Mouse (Mus musculus): ENCODE data around the gene Mpz. TPM values are rescaled to one million over a fixed set of nuclear protein-coding genes. Genes with fewer than 3 reads are reported as not detected.

The Mpz gene
- polyA plus RNA-seq, 1 experiment from 2014 or later, result 1.5 TPM

- no peaks in the 10 kb centered on the region for H3K4me1 ChIP-seq (replicated peaks)
- no peaks in the 10 kb centered on the region for H3K36me3 ChIP-seq
- H3K27me3 ChIP-seq, result peaks cover 7% of the 10 kb centered on the region
- 64% methylated on average over 5 of the region's 5 CpGs for WGBS
- H3K4me2 ChIP-seq, result no peak overlapping the region
- no peaks in the 10 kb centered on the region for H3K9me3 ChIP-seq
- no peak overlapping the region for H3K9ac ChIP-seq (replicated peaks)
- H3K27ac ChIP-seq, result no peak overlapping the region
- ATAC-seq (ENCODE audit: insufficient number of reproducible peaks, insufficient read depth, low FRiP score, low TSS enrichment, low read depth), result no peak
- no peak overlapping the region for H3K4me3 ChIP-seq (replicated peaks)
These were observed 15.3 kb downstream of the Mpz start for GRCm38 (mm10) chr1:171165629-171166345.

DNA sequence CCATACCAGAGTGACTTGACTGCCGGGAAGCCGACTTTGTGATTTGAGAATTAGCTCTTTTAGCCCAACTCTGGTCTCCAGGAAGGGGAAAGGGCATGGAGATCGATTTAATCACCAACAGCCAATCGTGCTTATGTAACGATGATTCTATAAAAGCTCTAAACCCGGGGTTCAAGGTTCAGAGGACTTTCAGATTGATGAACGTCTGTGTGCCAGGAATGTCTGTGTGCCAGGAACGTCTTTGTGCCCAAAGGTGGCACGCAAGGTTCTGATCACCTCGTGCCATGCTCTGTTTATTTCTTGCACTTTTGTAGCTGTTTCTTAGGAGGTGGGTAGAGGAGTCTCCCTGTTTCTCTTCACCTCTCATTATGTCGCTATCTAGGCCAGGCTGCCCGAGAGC is 18.4 kb downstream of the Mpz start:
- H3K4me1 ChIP-seq (replicated peaks), result no peaks in the 10 kb centered on the region
- 85% methylated on average over 12 of the region's 12 CpGs for WGBS
- H3K9ac ChIP-seq (replicated peaks), result no peak overlapping the region
- H3K4me2 ChIP-seq, result no peak overlapping the region
- no peak for ATAC-seq (ENCODE audit: insufficient number of reproducible peaks, insufficient read depth, low FRiP score, low TSS enrichment, low read depth)
- H3K27me3 ChIP-seq, result peaks cover 4% of the 10 kb centered on the region
- no peak overlapping the region for H3K27ac ChIP-seq
- no peak overlapping the region for H3K4me3 ChIP-seq (replicated peaks)
- no peaks in the 10 kb centered on the region for H3K36me3 ChIP-seq
- H3K9me3 ChIP-seq, result no peaks in the 10 kb centered on the region

DNA sequence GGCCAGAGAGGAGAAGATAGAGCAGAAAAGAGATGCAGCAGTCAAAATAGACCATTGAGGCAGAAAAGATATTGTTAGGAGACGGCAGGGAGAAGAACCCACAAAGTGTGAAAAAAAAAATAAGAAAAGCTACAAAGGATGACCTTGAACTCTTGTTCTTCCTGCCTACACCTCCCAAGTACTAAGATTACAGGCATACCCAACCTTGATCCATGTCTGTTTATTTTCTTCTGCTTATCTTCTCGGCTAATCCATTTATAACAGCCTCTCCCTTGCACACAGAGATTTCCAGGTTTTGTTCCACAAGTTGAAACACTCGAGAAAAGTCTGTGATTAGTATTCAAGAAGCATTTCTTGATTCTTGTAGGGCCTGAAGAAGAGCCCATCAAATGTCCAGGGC is 19.4 kb downstream of the Mpz start:
- Histone ChIP-seq H3K4me2 (no peak overlapping the region), H3K4me1 (replicated peaks) (no peaks in the 10 kb centered on the region), H3K9ac (replicated peaks) (no peak overlapping the region), H3K27me3 (peaks cover 4% of the 10 kb centered on the region), H3K9me3 (no peaks in the 10 kb centered on the region), H3K27ac (no peak overlapping the region), H3K36me3 (no peaks in the 10 kb centered on the region), H3K4me3 (replicated peaks) (no peak overlapping the region)
- no peak for ATAC-seq (ENCODE audit: insufficient number of reproducible peaks, insufficient read depth, low FRiP score, low TSS enrichment, low read depth)
- WGBS, result 65% methylated on average over 3 of the region's 3 CpGs

DNA sequence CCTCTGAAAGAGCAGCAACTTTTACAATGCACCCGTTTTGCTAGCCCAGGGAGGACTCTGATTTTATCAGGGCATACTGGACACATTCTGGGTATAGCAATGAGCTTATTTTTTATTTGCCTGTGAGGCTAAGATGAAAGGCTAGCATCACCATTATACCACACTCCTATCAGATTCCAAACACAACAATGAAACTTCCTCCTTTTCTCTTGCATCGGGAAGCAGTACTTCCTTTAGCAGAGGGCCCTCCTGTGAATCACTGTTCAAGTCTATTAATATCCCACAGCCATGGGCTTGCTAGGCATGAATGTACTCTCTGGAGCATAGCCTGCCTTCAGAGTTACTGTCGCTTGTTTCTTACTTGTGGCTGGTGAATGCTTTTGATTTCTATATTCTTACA is 20.6 kb downstream of the Mpz start:
- Histone ChIP-seq H3K4me1 (replicated peaks) (no peaks in the 10 kb centered on the region), H3K4me3 (replicated peaks) (no peak overlapping the region), H3K27me3 (peaks cover 4% of the 10 kb centered on the region), H3K4me2 (no peak overlapping the region), H3K9me3 (no peaks in the 10 kb centered on the region), H3K36me3 (no peaks in the 10 kb centered on the region), H3K9ac (replicated peaks) (no peak overlapping the region), H3K27ac (no peak overlapping the region)
- 64% methylated on average over 3 of the region's 3 CpGs for WGBS
- ATAC-seq (ENCODE audit: insufficient number of reproducible peaks, insufficient read depth, low FRiP score, low TSS enrichment, low read depth), result no peak

DNA sequence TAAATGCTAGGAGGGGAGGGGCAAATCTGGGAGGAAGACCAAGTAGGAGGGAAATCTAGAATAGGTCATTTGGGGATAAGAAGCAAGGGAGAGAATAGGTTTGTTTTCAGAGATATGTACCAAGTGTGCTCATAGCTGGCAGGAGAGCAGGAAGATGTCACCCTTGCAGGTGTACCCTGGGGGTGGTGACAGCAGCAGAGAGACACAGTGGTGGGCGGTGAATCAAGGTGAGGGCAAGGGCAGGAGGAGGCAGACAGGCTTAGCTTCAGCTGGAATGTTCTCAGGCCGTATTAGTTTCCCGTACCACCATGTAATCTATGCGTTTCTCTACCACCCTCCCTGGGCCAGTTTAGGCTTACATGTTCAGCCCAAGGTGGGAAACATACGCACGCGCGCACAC is 22.3 kb downstream of the Mpz start:
- H3K9me3 ChIP-seq, result no peaks in the 10 kb centered on the region
- no peaks in the 10 kb centered on the region for H3K4me1 ChIP-seq (replicated peaks)
- WGBS, result 95% methylated on average over 8 of the region's 8 CpGs
- H3K4me2 ChIP-seq, result no peak overlapping the region
- no peak for ATAC-seq (ENCODE audit: insufficient number of reproducible peaks, insufficient read depth, low FRiP score, low TSS enrichment, low read depth)
- H3K27ac ChIP-seq, result no peak overlapping the region
- no peak overlapping the region for H3K9ac ChIP-seq (replicated peaks)
- no peaks in the 10 kb centered on the region for H3K36me3 ChIP-seq
- no peak overlapping the region for H3K4me3 ChIP-seq (replicated peaks)
- H3K27me3 ChIP-seq, result peaks cover 4% of the 10 kb centered on the region

DNA sequence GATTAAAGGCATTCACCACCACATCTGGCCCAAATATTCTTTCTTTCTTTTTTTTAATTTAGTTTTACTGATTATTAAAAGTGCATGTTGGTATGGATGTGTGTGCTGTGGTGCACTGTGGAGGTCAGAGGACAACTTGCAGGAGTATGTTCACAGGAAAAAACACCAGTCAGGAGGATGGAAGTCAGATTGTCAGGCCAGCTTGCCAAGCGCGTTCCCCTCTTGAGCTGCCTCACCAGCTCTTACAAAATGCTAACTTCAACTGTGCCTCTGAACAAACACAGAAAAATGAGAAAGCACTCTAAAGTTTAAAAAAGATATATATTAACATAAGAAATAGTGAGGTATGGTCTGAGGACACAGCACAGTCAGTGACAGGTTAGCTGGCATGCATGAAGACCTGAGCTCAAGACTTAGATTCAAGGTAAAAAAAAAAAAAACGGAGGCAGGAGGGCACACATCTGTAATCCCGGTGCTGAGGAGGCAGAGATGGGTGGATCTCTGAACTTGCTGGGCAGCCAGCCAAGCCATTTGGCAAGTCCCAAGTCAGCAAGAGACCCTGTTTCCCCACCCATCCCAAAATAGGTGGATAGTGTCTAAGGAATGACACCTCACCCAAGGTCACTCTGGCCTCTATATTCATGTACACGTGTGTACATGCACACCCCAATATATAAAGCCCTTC is 29.1 kb downstream of the Mpz start:
- WGBS, result 76% methylated on average over 5 of the region's 5 CpGs
- no peak overlapping the region for H3K9ac ChIP-seq (replicated peaks)
- H3K27ac ChIP-seq, result no peak overlapping the region
- H3K4me2 ChIP-seq, result no peak overlapping the region
- H3K27me3 ChIP-seq, result no peaks in the 10 kb centered on the region
- no peaks in the 10 kb centered on the region for H3K36me3 ChIP-seq
- ATAC-seq (ENCODE audit: insufficient number of reproducible peaks, insufficient read depth, low FRiP score, low TSS enrichment, low read depth), result no peak
- H3K9me3 ChIP-seq, result no peaks in the 10 kb centered on the region
- no peaks in the 10 kb centered on the region for H3K4me1 ChIP-seq (replicated peaks)
- no peak overlapping the region for H3K4me3 ChIP-seq (replicated peaks)

GRCm38 (mm10) chr1:171183025-171183424 is 32.5 kb downstream of the Mpz start:
- Histone ChIP-seq H3K27ac (no peak overlapping the region), H3K27me3 (no peaks in the 10 kb centered on the region), H3K4me2 (no peak overlapping the region), H3K9ac (replicated peaks) (no peak overlapping the region), H3K9me3 (no peaks in the 10 kb centered on the region), H3K36me3 (no peaks in the 10 kb centered on the region), H3K4me1 (replicated peaks) (peaks cover 6% of the 10 kb centered on the region), H3K4me3 (replicated peaks) (no peak overlapping the region)
- WGBS, result 76% methylated on average over 3 of the region's 3 CpGs
- no peak for ATAC-seq (ENCODE audit: insufficient number of reproducible peaks, insufficient read depth, low FRiP score, low TSS enrichment, low read depth)

- peaks cover 6% of the 10 kb centered on the region for H3K4me1 ChIP-seq (replicated peaks)
- no peak overlapping the region for H3K4me3 ChIP-seq (replicated peaks)
- no peak overlapping the region for H3K4me2 ChIP-seq
- H3K9me3 ChIP-seq, result no peaks in the 10 kb centered on the region
- no peaks in the 10 kb centered on the region for H3K27me3 ChIP-seq
- 66% methylated on average over 3 of the region's 3 CpGs for WGBS
- no peak for ATAC-seq (ENCODE audit: insufficient number of reproducible peaks, insufficient read depth, low FRiP score, low TSS enrichment, low read depth)
- no peak overlapping the region for H3K27ac ChIP-seq
- H3K36me3 ChIP-seq, result no peaks in the 10 kb centered on the region
- H3K9ac ChIP-seq (replicated peaks), result no peak overlapping the region
These were observed 33.1 kb downstream of the Mpz start for GRCm38 (mm10) chr1:171183620-171184019.

GRCm38 (mm10) chr1:171184314-171184713 is 33.8 kb downstream of the Mpz start:
- Histone ChIP-seq H3K27me3 (no peaks in the 10 kb centered on the region), H3K4me1 (replicated peaks) (peaks cover 12% of the 10 kb centered on the region), H3K4me3 (replicated peaks) (no peak overlapping the region), H3K27ac (no peak overlapping the region), H3K4me2 (no peak overlapping the region), H3K9me3 (no peaks in the 10 kb centered on the region), H3K9ac (replicated peaks) (no peak overlapping the region), H3K36me3 (no peaks in the 10 kb centered on the region)
- WGBS, result 83% methylated on average over 7 of the region's 7 CpGs
- no peak for ATAC-seq (ENCODE audit: insufficient number of reproducible peaks, insufficient read depth, low FRiP score, low TSS enrichment, low read depth)

DNA sequence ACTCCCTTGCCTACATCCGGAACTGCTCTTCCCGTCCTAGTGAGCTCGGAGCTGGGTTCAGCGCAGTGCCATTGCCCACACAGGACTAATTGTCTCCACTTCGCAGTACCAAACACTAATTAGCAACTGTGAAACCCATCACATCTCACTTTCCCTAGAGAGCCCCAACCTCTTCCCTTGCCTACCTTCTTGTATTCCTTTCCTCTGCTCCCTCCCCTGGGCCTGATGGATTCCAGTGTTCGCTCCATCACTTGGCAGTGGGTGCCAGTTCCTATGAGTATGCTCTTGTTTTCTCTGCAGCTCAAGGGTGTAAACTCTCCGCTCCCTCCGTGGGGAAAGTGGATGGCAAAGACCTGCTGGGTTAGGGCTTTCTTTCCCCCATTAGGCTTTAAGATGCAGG is 35.1 kb downstream of the Mpz start:
- ATAC-seq (ENCODE audit: insufficient number of reproducible peaks, insufficient read depth, low FRiP score, low TSS enrichment, low read depth), result no peak
- 46% methylated on average over 8 of the region's 8 CpGs for WGBS
- no peak overlapping the region for H3K4me2 ChIP-seq
- H3K36me3 ChIP-seq, result no peaks in the 10 kb centered on the region
- no peak overlapping the region for H3K4me3 ChIP-seq (replicated peaks)
- H3K9ac ChIP-seq (replicated peaks), result no peak overlapping the region
- H3K27ac ChIP-seq, result no peak overlapping the region
- no peaks in the 10 kb centered on the region for H3K27me3 ChIP-seq
- H3K9me3 ChIP-seq, result no peaks in the 10 kb centered on the region
- H3K4me1 ChIP-seq (replicated peaks), result peaks cover 16% of the 10 kb centered on the region

GRCm38 (mm10) chr1:171187851-171188700 is 37.6 kb downstream of the Mpz start:
- H3K36me3 ChIP-seq, result no peaks in the 10 kb centered on the region
- H3K4me1 ChIP-seq (replicated peaks), result peaks cover 20% of the 10 kb centered on the region
- no peak overlapping the region for H3K4me2 ChIP-seq
- no peaks in the 10 kb centered on the region for H3K9me3 ChIP-seq
- no peak overlapping the region for H3K27ac ChIP-seq
- H3K4me3 ChIP-seq (replicated peaks), result no peak overlapping the region
- 66% methylated on average over 13 of the region's 13 CpGs for WGBS
- no peak overlapping the region for H3K9ac ChIP-seq (replicated peaks)
- peaks cover 17% of the 10 kb centered on the region for H3K27me3 ChIP-seq
- ATAC-seq (ENCODE audit: insufficient number of reproducible peaks, insufficient read depth, low FRiP score, low TSS enrichment, low read depth), result no peak
